Mouse (Mus musculus): ENCODE results near the gene Atf6b. TPM values are rescaled to one million over a fixed set of nuclear protein-coding genes. Genes with fewer than 3 reads are reported as not detected.

Atf6b gene
- total and polyA plus RNA-seq, 3 experiments: 18.9 to 59.6 (median 34.3) TPM

- TF ChIP-seq NRF1 (IDR thresholded peaks at IDR 0.05; ENCODE audit: low read depth, low read length): peak; percentile 79
- TF ChIP-seq ELF1 (IDR thresholded peaks at IDR 0.05; ENCODE audit: low read depth, low read length): peak; percentile 88
- peak; percentile 97 for TF ChIP-seq ZNF384 (IDR thresholded peaks at IDR 0.05; ENCODE audit: low read depth, low read length)
- peak; percentile 51; the same call in 1 of the 2 replicates for TF ChIP-seq NELFE (IDR thresholded peaks at IDR 0.05; ENCODE audit: low read depth, low read length)
These were observed 43.4 kb upstream of the Atf6b start, which contains the start of gene Rnf5 (continued) for GRCm38 (mm10) chr17:34603375-34604060.

GRCm38 (mm10) chr17:34604061-34604508 is 42.9 kb upstream of the Atf6b start, which contains the start of gene Agpat1:
Gene Agpat1 (plus strand): TSS chr17:34604262.
- Histone ChIP-seq H3K27me3 (replicated peaks) (no peaks in the 10 kb centered on the region), H3K4me3 (replicated peaks in 1 of 3; ENCODE audit: low read depth in 2 of 3, low read length in 2 of 3, poor library complexity in 1 of 3) (peak within 1 kb of the TSS; percentile 75 to 97 (median 82)), H3K4me1 (ENCODE audit: control insufficient read depth in 1 of 2, insufficient read depth in 2 of 2) (peaks cover 12 to 39% of the 10 kb centered on the region in 2 experiments), H3K9ac (ENCODE audit: insufficient read depth, low read depth) (peak within 1 kb of the TSS; percentile 91), H3K36me3 (replicated peaks in 1 of 2; ENCODE audit: control insufficient read depth in 1 of 2, insufficient read depth in 1 of 2, low read length in 1 of 2) (peaks cover 15 to 45% of the 10 kb centered on the region in 2 experiments), H3K4me2 (ENCODE audit: insufficient read depth, low read depth, poor library complexity, severe bottlenecking) (peak within 1 kb of the TSS; percentile 86), H3K79me2 (replicated peaks; ENCODE audit: control insufficient read depth, extremely low read depth, insufficient read depth, poor library complexity, severe bottlenecking) (peaks cover 12% of the 10 kb centered on the region), H3K27ac (ENCODE audit: insufficient read depth, low read depth) (peak within 1 kb of the TSS; percentile 49), H3K9me3 (replicated peaks; ENCODE audit: low read length) (no peaks in the 10 kb centered on the region)
- DNase-seq (ENCODE audit: extremely low read depth): peak; percentile 99
- dilution Hi-C loops (cut with MboI; ENCODE audit: extremely low pct_ligation_motif_present, extremely low pct_unique_long_range_greater_than_20kb, low sequenced_read_pairs): no loop called here
- no peak for TF ChIP-seq ZKSCAN1 (IDR thresholded peaks at IDR 0.05; ENCODE audit: borderline replicate concordance, low read depth, low read length)
- TF ChIP-seq MAZ (IDR thresholded peaks at IDR 0.05; ENCODE audit: low read depth, low read length): peak; percentile 21; the same call in 1 of the 2 replicates
- peak; percentile 47; the same call in 1 of the 2 replicates for TF ChIP-seq MEF2A (IDR thresholded peaks at IDR 0.05; ENCODE audit: borderline replicate concordance, low read depth, low read length)
- no peak for TF ChIP-seq E2F4 (IDR thresholded peaks at IDR 0.05; ENCODE audit: insufficient replicate concordance, low read depth, low read length)
- TF ChIP-seq POLR2A (IDR thresholded peaks at IDR 0.05; ENCODE audit: low read depth, low read length): peak; percentile 92
- peak; percentile 34 for TF ChIP-seq MXI1 (IDR thresholded peaks at IDR 0.05; ENCODE audit: low read depth, low read length)
- peak; percentile 69; the same call in 1 of the 2 replicates for TF ChIP-seq TBP (conservative IDR thresholded peaks at IDR 0.05; ENCODE audit: low read depth, low read length)
- peak; percentile 80 for TF ChIP-seq NELFE (IDR thresholded peaks at IDR 0.05; ENCODE audit: low read depth, low read length)
- TF ChIP-seq ZMIZ1 (IDR thresholded peaks at IDR 0.05; ENCODE audit: low read depth, low read length): 0 out of 2 replicates have a peak, but pooled peaks have one; percentile 19
- TF ChIP-seq IRF4 (IDR thresholded peaks at IDR 0.05; ENCODE audit: low read depth, low read length): no peak
- peak; percentile 87 for TF ChIP-seq TCF12 (IDR thresholded peaks at IDR 0.05; ENCODE audit: low read depth, low read length)
- in situ Hi-C loops (cut with MboI; ENCODE audit: low pct_ligation_motif_present, low pct_unique_long_range_greater_than_20kb, low sequenced_read_pairs): no loop called here

GRCm38 (mm10) chr17:34604511-34605237 is 42.3 kb upstream of the Atf6b start:
- DNase-seq (ENCODE audit: extremely low read depth): peak; percentile 40
- peak overlapping the region; percentile 49 for H3K9ac ChIP-seq (ENCODE audit: insufficient read depth, low read depth)
- dilution Hi-C loops (cut with MboI; ENCODE audit: extremely low pct_ligation_motif_present, extremely low pct_unique_long_range_greater_than_20kb, low sequenced_read_pairs): no loop called here

More at GRCm38 (mm10) chr17:34604511-34605237, 42.3 kb upstream of the Atf6b start:
- Histone ChIP-seq H3K79me2 (replicated peaks; ENCODE audit: control insufficient read depth, extremely low read depth, insufficient read depth, poor library complexity, severe bottlenecking) (peaks cover 12% of the 10 kb centered on the region), H3K27me3 (replicated peaks) (no peaks in the 10 kb centered on the region), H3K4me3 (replicated peaks in 1 of 3; ENCODE audit: low read depth in 2 of 3, low read length in 2 of 3, poor library complexity in 1 of 3) (peak overlapping the region; percentile 63 to 97 (median 82)), H3K36me3 (replicated peaks in 1 of 2; ENCODE audit: control insufficient read depth in 1 of 2, insufficient read depth in 1 of 2, low read length in 1 of 2) (peaks cover 15 to 44% of the 10 kb centered on the region in 2 experiments), H3K4me1 (ENCODE audit: control insufficient read depth in 1 of 2, insufficient read depth in 2 of 2) (peaks cover 12 to 39% of the 10 kb centered on the region in 2 experiments), H3K9me3 (replicated peaks; ENCODE audit: low read length) (no peaks in the 10 kb centered on the region), H3K4me2 (ENCODE audit: insufficient read depth, low read depth, poor library complexity, severe bottlenecking) (peak overlapping the region; percentile 86), H3K27ac (ENCODE audit: insufficient read depth, low read depth) (peak overlapping the region; percentile 49)
- in situ Hi-C loops (cut with MboI; ENCODE audit: low pct_ligation_motif_present, low pct_unique_long_range_greater_than_20kb, low sequenced_read_pairs): no loop called here
- 0 out of 2 replicates have a peak, but pooled peaks have one; percentile 27 for TF ChIP-seq UBTF (IDR thresholded peaks at IDR 0.05; ENCODE audit: low read depth, low read length)
- TF ChIP-seq MAZ (IDR thresholded peaks at IDR 0.05; ENCODE audit: low read depth, low read length): no peak

Measured in CH12.LX (cell line).